Mouse (Mus musculus): Measurements from ENCODE around the gene Mrvi1. TPM values are rescaled to one million over a fixed set of nuclear protein-coding genes. Genes with fewer than 3 reads are reported as not detected.

The Mrvi1 gene
- total and polyA plus RNA-seq, 3 experiments = 0.11 TPM; not detected in 2

DNA sequence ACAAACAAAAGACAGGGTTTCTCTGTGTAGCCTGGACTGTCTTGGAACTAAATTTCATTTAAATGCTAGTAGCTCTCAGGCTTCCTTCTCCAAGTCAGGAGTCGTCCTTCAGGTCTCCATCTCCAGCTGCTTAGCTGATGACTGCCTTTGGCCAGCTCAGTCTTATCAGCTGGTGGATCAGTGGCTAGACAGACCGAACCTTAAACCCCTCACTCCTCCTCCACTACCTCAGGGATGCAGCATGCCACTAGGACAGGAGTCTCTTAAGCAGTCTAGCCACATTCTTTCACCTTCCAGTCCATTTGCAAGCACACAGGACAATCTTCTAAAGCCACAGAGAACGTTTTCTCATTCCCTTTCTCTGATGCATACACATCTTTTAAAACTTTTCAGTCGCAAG, 42.7 kb upstream of the Mrvi1 start:
- TF ChIP-seq POLR2A (IDR thresholded peaks at IDR 0.05; ENCODE audit: low read depth, low read length) (no peak), RCOR1 (conservative IDR thresholded peaks at IDR 0.05; ENCODE audit: low read depth, low read length) (no peak), JUN (IDR thresholded peaks at IDR 0.05; ENCODE audit: insufficient read depth, low read depth, low read length) (no peak), RAD21 (IDR thresholded peaks at IDR 0.05; ENCODE audit: low read depth, low read length) (no peak), ELF1 (IDR thresholded peaks at IDR 0.05; ENCODE audit: low read depth, low read length) (no peak), JUND (conservative IDR thresholded peaks at IDR 0.05; ENCODE audit: low read depth, low read length) (no peak), NRF1 (IDR thresholded peaks at IDR 0.05; ENCODE audit: low read depth, low read length) (no peak), ZMIZ1 (IDR thresholded peaks at IDR 0.05; ENCODE audit: low read depth, low read length) (no peak), ETS1 (conservative IDR thresholded peaks at IDR 0.05; ENCODE audit: low read depth, low read length) (no peak), MAZ (IDR thresholded peaks at IDR 0.05; ENCODE audit: low read depth, low read length) (no peak), MAX (IDR thresholded peaks at IDR 0.05; ENCODE audit: low read length) (no peak), HCFC1 (IDR thresholded peaks at IDR 0.05; ENCODE audit: low read depth, low read length) (no peak), TBP (conservative IDR thresholded peaks at IDR 0.05; ENCODE audit: low read depth, low read length) (no peak), USF2 (conservative IDR thresholded peaks at IDR 0.05; ENCODE audit: low read depth, low read length) (no peak), MAFK (IDR thresholded peaks at IDR 0.05; ENCODE audit: insufficient replicate concordance, low read length) (no peak), SMC3 (IDR thresholded peaks at IDR 0.05; ENCODE audit: low read depth, low read length) (no peak)
- Histone ChIP-seq H3K9ac (ENCODE audit: insufficient read depth, low read depth) (no peak overlapping the region), H3K27me3 (replicated peaks) (peaks cover 1% of the 10 kb centered on the region), H3K36me3 (replicated peaks in 1 of 2; ENCODE audit: control insufficient read depth in 1 of 2, insufficient read depth in 1 of 2, low read length in 1 of 2) (no peaks in the 10 kb centered on the region), H3K4me2 (ENCODE audit: insufficient read depth, low read depth, poor library complexity, severe bottlenecking) (no peak overlapping the region), H3K27ac (ENCODE audit: insufficient read depth, low read depth) (no peak overlapping the region), H3K9me3 (replicated peaks; ENCODE audit: low read length) (no peaks in the 10 kb centered on the region), H3K4me1 (ENCODE audit: control insufficient read depth in 1 of 2, insufficient read depth in 2 of 2) (peaks cover 3 to 5% of the 10 kb centered on the region in 2 experiments; a peak in 2 of 4 replicates), H3K4me3 (replicated peaks in 1 of 3; ENCODE audit: low read depth in 2 of 3, low read length in 2 of 3, poor library complexity in 1 of 3) (no peak overlapping the region), H3K79me2 (replicated peaks; ENCODE audit: control insufficient read depth, extremely low read depth, insufficient read depth, poor library complexity, severe bottlenecking) (peaks cover 9% of the 10 kb centered on the region)
- DNase-seq (ENCODE audit: extremely low read depth) = no peak
- dilution Hi-C loops (cut with MboI; ENCODE audit: extremely low pct_ligation_motif_present, extremely low pct_unique_long_range_greater_than_20kb, low sequenced_read_pairs) (no loop called here), in situ Hi-C loops (cut with MboI; ENCODE audit: low pct_ligation_motif_present, low pct_unique_long_range_greater_than_20kb, low sequenced_read_pairs) (no loop called here)

DNA sequence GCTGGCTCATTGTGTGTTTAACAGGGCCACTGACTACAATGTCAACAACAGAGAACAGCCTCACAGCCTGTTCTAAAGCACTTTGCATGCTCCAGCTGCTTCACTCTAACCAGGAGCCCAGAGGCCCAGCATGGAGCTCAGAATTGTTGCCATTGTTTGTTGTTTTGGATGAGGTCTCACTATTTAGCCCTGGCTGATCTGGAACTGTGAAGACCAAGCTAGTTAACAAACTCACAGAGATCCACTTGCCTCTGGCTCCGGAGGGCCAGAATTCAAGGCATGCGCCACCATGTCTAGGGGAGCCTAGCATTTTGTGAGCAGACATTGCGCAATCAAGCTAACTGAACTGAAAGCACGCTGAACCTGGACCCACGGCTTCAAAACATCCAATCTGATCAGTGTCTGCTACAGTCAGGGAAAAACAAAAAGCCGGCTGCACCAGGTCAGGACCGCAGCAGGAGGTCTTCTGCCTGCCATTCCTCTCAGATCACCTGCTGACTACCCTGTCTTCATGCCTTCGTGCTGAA, 41.9 kb upstream of the Mrvi1 start:
- Histone ChIP-seq H3K27ac (ENCODE audit: insufficient read depth, low read depth) (no peak overlapping the region), H3K4me1 (ENCODE audit: control insufficient read depth in 1 of 2, insufficient read depth in 2 of 2) (0 out of 4 replicates have a peak, but pooled peaks cover 0 to 3% of the 10 kb centered on the region in 2 experiments), H3K36me3 (replicated peaks in 1 of 2; ENCODE audit: control insufficient read depth in 1 of 2, insufficient read depth in 1 of 2, low read length in 1 of 2) (no peaks in the 10 kb centered on the region), H3K79me2 (replicated peaks; ENCODE audit: control insufficient read depth, extremely low read depth, insufficient read depth, poor library complexity, severe bottlenecking) (peaks cover 3% of the 10 kb centered on the region; the same call in 1 of the 2 replicates), H3K4me2 (ENCODE audit: insufficient read depth, low read depth, poor library complexity, severe bottlenecking) (no peak overlapping the region; the same call in 1 of the 2 replicates), H3K9ac (ENCODE audit: insufficient read depth, low read depth) (no peak overlapping the region), H3K9me3 (replicated peaks; ENCODE audit: low read length) (no peaks in the 10 kb centered on the region), H3K4me3 (replicated peaks in 1 of 3; ENCODE audit: low read depth in 2 of 3, low read length in 2 of 3, poor library complexity in 1 of 3) (no peak overlapping the region), H3K27me3 (replicated peaks) (peaks cover 1% of the 10 kb centered on the region)
- TF ChIP-seq NRF1 (IDR thresholded peaks at IDR 0.05; ENCODE audit: low read depth, low read length) = no peak
- TF ChIP-seq RAD21 (IDR thresholded peaks at IDR 0.05; ENCODE audit: low read depth, low read length) = no peak
- no peak for TF ChIP-seq HCFC1 (IDR thresholded peaks at IDR 0.05; ENCODE audit: low read depth, low read length)
- TF ChIP-seq JUND (conservative IDR thresholded peaks at IDR 0.05; ENCODE audit: low read depth, low read length) = no peak
- no peak for TF ChIP-seq CHD1 (IDR thresholded peaks at IDR 0.05; ENCODE audit: low read depth, low read length)
- no peak for TF ChIP-seq ZC3H11A (IDR thresholded peaks at IDR 0.05; ENCODE audit: low read depth, low read length)
- TF ChIP-seq EP300 (IDR thresholded peaks at IDR 0.05; ENCODE audit: low read length) = no peak
- no peak for TF ChIP-seq IRF4 (IDR thresholded peaks at IDR 0.05; ENCODE audit: low read depth, low read length)
- no peak for TF ChIP-seq CHD2 (IDR thresholded peaks at IDR 0.05; ENCODE audit: low read length)
- no peak for TF ChIP-seq MEF2A (IDR thresholded peaks at IDR 0.05; ENCODE audit: borderline replicate concordance, low read depth, low read length)
- TF ChIP-seq MAZ (IDR thresholded peaks at IDR 0.05; ENCODE audit: low read depth, low read length) = no peak
- dilution Hi-C loops (cut with MboI; ENCODE audit: extremely low pct_ligation_motif_present, extremely low pct_unique_long_range_greater_than_20kb, low sequenced_read_pairs) (no loop called here), in situ Hi-C loops (cut with MboI; ENCODE audit: low pct_ligation_motif_present, low pct_unique_long_range_greater_than_20kb, low sequenced_read_pairs) (no loop called here)
- DNase-seq (ENCODE audit: extremely low read depth) = no peak

All from CH12.LX (cell line).